Mouse (Mus musculus) brain, adult 10 weeks (tissue): Measurements from ENCODE around the gene Dynll1. TPM values are rescaled to one million over a fixed set of nuclear protein-coding genes. Genes with fewer than 3 reads are reported as not detected.

Experiments
- polyA plus RNA-seq: library from polyadenylated mRNA; stranded (reverse); fragments of 350-450 nt; fragmentation: Illumina TruSeq; extraction: RNeasy Lipid Tissue Mini Kit (QIAGEN cat#74804); gene quantifications from one replicate; pipeline ENCODE4 v1.2.3, GENCODE M21; 2015; ENCODE audit warnings: low read depth, low replicate concordance

Gene Dynll1
- polyA plus RNA-seq = 791 TPM

GRCm38 (mm10) chr5:115300792-115301614 lies at the start of gene Dynll1:
TSS of gene Dynll1 (minus strand) at chr5:115300999.

GRCm38 (mm10) chr5:115348546-115349224 lies 47.9 kb upstream of the Dynll1 start, which contains the start of gene Cox6a1:
TSS of gene Cox6a1 (minus strand) at chr5:115348981.

DNA sequence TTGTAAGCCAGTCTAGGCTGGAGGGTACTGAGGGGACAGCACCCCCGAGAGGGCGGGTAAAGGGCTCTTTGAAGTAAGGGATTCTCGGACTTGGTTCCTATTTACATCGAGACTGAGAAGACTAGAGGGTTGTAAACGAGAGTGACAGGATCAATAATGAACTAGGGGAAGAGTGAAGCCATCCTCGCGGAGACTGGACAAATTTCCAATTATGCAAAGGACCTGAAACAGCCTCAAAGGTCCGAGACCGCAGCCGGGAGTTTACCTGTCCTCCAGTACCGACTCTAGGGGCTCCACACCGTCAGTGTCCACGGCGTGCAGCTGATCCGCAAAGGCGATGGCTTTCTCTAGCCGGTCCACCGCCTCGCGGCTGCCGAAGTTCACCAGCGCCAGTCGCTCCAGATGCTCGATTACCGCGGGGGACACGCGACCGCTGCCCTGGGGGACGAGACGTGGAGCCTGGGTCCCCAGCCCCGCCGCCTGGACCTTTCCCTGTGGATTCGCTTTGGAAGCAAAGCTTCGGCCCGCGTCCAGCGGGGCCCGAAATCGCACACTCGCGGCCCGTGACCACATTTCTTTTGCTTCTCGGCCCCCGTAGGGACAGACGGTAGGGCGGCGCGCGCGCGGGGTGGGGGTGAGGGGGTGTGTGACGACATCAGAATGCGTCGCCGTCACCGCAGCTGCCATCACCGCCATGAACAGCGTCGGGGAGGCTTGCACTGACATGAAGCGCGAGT lies 39.9 kb upstream of the Dynll1 start, which contains the start of the genes Gatc and Triap1:
Gatc (minus strand) TSS at position 602 of the 737 bp plus-strand sequence.
Triap1 (plus strand) TSS at position 649 of the 737 bp plus-strand sequence.

GRCm38 (mm10) chr5:115326875-115327609 lies 26.2 kb upstream of the Dynll1 start, which contains the start of gene Srsf9:
TSS of gene Srsf9 (plus strand) at chr5:115327177.

DNA sequence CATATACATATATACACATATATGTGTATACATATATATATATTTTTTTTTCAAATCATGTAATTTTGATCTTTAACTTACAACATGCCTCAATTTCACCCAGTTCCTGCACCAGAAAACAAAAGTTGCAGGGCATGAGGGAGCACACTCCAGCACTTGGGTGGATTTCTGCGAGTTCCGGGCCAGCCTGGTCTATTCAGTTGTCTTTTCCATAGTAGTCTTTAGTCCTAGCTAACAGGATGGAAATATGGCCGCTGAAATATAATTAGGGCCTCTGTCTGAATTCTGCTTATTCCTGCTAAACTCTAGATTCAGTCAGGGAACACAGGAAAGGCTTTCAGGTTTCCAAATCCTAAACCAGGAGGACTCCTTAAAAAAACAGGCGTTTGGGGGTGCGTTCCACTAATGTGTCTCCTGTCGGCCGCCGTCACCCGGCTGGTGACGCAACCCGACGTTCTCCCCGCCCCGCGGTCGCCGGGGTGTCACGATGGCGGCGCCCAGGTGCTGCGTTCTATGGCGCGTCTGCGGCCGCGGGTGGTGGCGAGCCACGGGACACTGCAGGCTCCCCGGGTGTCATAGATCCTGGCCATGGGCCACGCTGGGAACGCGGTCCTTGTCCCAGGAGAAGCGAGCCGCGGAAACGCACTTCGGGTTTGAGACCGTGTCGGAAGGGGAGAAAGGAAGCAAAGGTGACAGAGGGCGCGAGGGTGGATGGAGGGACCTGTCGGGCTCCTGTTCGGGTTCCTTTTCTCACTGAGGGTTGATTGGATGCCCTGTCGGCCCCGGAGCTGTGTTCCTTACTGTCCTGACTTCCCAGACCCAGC lies 21.4 kb downstream of the Dynll1 start, which contains the start of gene Coq5:
Coq5 (plus strand) TSS at position 441 of the 824 bp plus-strand sequence.

DNA sequence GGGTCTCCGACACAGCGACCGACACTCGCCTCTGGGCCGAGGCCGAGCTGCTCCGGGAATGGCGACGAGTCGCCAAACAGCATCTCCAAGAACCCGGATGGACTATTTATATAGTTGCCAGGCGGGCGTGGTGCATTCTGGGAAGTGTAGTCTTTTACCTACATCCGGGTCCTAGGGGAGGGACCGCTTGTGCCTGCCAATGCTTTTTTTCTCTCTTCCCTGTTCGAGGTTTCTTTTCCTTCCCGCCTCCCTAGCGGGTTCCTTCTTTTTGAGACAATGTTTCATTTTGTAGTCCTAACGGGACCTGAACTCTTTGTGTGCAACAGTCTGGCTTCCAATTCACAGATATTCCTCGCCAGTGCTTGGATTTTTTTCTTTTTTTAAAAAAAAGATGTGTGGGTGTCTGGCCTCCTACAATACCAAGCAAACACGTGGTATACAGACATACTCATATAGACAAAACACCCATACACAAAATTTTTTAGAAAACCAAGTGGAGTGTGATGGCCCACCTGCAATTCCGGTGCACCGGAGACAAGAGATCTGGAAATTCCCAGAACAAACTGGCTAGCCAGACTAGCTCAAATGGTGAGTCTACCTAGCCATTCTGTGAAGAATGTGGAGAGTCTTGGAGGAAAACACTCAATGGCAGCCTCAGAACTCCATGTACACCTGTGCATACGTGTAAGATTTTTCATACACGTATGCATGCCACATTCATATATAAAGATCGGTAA lies 27.8 kb downstream of the Dynll1 start, which contains the start of gene Rnf10:
Rnf10 (minus strand) TSS at position 87 of the 737 bp plus-strand sequence.

Other genes with a start within 250 kb of the Dynll1 start
- not detected for gene Gm10401, start 202.7 kb downstream of the Dynll1 start, polyA plus RNA-seq
- 11.1 TPM for gene Acads, start 181.7 kb downstream of the Dynll1 start, polyA plus RNA-seq
- gene Unc119b, start 166.0 kb downstream of the Dynll1 start, polyA plus RNA-seq = 20.1 TPM
- 58.1 TPM for gene Mlec, start 142.8 kb downstream of the Dynll1 start, polyA plus RNA-seq
- 250 TPM for gene Cabp1, start 106.6 kb downstream of the Dynll1 start, polyA plus RNA-seq
- 183 TPM for gene Pop5, start 65.2 kb downstream of the Dynll1 start, polyA plus RNA-seq
- 162 TPM for gene Rnf10, start 28.1 kb downstream of the Dynll1 start, polyA plus RNA-seq
- 36.9 TPM for gene Coq5, start 21.3 kb downstream of the Dynll1 start, polyA plus RNA-seq
- 52.9 TPM for gene Srsf9, start 26.2 kb upstream of the Dynll1 start, polyA plus RNA-seq
- gene Gatc, start 40.2 kb upstream of the Dynll1 start, polyA plus RNA-seq = 34.1 TPM
- 44.1 TPM for gene Triap1, start 40.2 kb upstream of the Dynll1 start, polyA plus RNA-seq
- 1,466 TPM for gene Cox6a1, start 48.0 kb upstream of the Dynll1 start, polyA plus RNA-seq
- 24.3 TPM for gene Msi1, start 128.6 kb upstream of the Dynll1 start, polyA plus RNA-seq
- gene Pla2g1b, start 165.3 kb upstream of the Dynll1 start, polyA plus RNA-seq = not detected
- gene Sirt4, start 183.7 kb upstream of the Dynll1 start, polyA plus RNA-seq = 44.3 TPM
- gene Pxn, start 205.7 kb upstream of the Dynll1 start, polyA plus RNA-seq = 21.8 TPM